Mouse (Mus musculus): ENCODE data around the gene Dvl1.

The Dvl1 gene

DNA sequence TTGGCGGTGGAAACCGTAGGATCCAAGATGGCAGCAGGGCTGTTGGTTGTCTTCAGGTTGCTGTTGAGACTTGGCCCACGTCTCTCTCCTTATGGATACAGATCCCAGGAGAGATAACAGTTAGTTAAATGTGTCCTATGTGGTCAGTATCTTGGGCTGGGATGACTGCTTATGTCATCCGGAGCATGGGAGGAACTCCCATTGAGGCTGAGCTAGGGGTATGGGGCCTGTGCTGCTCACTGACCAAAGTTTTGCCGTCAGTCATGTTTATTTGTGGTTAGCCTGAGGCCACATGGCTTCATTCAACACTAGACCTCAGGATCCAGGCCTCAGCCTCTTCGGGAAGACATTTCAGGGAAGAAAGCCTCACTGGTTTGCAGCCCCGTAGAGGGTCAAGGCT, 24.2 kb downstream of the Dvl1 start:
- DNase-seq (ENCODE audit: low spot score in 2 of 2) = no peak

DNA sequence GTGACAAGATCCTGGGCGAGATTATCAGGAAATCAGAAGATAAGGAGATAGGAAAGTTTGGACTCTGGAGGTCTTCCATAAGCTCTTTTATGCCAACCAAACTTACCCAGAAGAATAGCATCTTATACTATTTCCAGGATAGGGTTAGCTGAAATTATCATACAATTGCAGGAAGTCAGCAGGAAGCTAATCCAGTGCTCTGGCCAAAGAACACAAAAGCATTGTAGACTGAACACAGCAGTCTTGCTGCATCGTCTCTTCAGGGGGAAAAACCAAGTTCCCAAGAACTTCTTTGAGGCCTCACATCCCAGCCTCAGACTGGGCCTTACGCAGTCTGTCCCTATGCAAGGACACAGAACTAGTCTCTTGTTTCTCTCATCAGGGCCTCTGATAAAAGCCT, 36.4 kb downstream of the Dvl1 start:
- no peak for DNase-seq (ENCODE audit: low spot score in 2 of 2)

DNA sequence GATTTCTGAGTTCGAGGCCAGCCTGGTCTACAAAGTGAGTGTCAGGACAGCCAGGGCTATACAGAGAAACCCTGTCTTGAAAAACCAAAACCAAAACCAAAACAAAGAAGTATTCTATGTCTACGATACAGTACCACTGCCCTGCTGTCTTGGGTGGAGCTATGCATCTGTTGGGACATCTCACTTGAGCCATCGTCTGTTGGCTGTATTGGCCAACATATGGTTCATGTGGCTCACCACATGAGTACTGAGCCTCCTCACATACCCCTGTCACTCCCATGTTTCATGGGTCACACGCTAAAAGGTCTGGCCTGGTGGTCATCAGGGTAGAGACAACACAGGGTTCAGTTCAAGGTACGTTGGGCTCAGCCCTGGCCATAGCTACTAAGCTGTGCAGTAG, 39.1 kb downstream of the Dvl1 start:
- no peak for DNase-seq (ENCODE audit: low spot score in 2 of 2)

DNA sequence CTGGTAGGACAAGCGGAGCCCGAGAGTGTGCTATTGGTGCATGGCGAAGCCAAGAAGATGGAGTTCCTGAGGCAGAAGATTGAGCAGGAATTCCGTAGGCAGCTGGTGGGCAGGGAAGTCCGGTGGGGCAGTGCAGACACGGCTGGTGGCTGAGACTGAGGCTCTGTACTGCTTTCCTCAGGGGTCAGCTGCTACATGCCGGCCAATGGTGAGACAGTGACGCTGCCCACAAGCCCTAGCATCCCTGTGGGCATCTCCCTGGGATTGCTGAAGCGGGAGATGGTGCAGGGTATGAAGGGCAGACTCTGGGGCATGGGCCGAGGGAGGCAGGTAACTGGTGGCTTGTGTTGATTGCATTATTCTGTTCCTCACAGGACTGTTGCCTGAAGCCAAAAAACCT, 40.5 kb downstream of the Dvl1 start:
- peak in 1 of 2 experiments; percentile 2 for DNase-seq (ENCODE audit: low spot score in 2 of 2)

DNA sequence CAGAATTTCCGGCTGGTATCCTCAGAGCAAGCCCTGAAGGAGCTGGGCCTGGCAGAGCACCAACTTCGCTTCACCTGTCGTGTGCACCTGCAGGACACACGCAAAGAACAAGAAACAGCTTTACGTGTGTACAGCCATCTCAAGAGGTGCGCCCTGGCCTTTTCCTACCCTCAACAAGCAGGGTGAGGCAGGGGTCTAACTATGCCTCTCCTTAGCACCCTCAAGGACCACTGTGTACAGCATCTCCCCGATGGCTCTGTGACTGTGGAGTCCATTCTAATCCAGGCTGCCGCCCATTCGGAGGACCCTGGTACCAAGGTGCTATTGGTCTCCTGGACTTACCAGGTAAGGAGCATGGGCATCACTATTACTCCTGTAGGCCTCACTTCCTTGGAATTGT, 41.0 kb downstream of the Dvl1 start:
- DNase-seq (ENCODE audit: low spot score in 2 of 2) = peak in 1 of 2 experiments; percentile 3

DNA sequence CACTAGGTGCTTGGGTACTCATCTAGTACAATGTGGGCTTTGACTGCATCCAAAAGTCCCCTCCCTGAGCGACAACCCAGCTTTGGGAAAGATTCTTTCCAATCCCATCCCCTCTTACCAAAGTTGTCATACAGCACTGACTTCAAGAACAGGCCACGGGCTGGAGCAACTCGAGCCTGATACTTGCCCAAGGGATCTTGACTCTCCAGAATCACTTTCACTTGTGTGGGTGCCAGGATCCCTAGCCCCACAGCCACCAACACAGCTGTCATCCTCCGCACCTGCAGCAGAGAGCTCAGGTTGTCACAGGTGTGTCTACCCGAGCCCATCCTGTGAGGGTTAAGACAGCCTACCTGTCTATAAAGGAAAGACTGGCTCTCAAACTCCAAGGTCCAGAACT, 42.1 kb downstream of the Dvl1 start:
- DNase-seq (ENCODE audit: low spot score in 2 of 2) = peak; percentile 1 to 2

DNA sequence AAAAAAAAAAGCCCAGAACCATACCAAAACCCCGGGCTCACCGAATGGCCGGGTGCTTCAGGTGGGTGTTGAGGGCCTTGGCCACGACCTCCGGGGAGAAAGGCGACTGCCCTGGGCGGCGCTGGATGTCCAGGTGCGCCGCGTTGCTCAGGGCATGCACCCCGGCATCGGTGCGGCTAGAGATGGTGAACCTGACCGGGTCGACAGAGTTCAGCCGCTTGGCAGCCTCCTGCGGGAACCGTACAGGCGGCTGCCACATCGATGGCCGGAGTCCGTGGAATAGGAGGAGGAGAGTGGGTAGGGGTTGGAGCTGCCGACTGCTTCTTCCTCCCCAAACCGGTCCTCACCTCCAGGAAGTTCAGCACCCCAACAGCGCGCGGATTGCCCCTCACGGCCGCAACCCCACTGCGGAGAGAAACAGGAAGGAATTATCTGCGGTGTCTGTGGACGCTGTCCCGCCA, 43.8 kb downstream of the Dvl1 start:
- DNase-seq (ENCODE audit: low spot score in 2 of 2) = peak in 1 of 2 experiments; percentile 10

DNA sequence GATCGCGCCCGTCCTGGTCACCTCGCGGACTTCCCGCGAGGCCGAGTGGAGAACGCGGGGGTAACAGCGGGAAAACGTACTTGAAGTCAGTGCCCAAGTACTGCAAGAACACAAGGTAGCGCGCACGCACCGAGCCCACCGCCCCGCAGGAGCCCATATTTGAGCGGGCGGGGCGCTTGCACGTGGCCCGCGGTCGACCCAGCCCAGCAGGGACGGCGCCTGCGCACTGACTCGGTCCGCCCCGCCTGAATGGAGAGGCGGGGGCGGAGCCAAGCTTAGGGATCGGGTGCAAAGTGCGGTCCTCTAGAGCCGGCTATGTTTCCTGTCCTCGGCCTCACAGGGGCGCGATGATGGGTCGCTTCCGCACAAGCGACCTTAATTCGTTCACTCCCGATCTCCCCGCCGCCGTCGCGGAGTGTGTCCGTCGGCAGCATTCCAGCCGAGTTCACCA, 44.4 kb downstream of the Dvl1 start, which contains the start of the genes Pusl1 and Acap3:
Pusl1 (minus strand) TSS at position 231 of the 451 bp plus-strand sequence.
Acap3 (plus strand) TSS at position 272 of the 451 bp plus-strand sequence.
- DNase-seq (ENCODE audit: low spot score in 2 of 2) = peak; percentile 89 to 94

DNA sequence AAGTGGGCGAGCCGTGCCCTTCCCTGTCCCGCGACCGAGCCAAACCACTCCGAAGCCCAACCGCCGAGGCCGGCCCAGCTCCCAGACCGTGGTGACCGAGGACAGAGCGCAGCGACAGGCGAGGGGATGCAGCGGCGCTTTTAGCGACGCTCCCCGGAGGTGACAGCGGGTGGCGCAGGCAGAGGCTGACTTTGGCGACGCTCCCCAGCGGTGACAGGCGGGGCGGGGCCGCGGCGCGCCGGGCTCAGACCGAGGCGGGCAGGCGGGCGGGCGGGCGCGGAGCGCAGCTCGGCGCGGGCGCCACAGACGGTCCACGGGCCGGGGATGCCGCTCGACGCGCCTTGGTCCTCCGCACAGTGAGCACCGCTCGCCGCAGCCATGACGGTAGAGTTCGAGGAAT, 44.8 kb downstream of the Dvl1 start:
- DNase-seq (ENCODE audit: low spot score in 2 of 2) = peak in 1 of 2 experiments; percentile 69

DNA sequence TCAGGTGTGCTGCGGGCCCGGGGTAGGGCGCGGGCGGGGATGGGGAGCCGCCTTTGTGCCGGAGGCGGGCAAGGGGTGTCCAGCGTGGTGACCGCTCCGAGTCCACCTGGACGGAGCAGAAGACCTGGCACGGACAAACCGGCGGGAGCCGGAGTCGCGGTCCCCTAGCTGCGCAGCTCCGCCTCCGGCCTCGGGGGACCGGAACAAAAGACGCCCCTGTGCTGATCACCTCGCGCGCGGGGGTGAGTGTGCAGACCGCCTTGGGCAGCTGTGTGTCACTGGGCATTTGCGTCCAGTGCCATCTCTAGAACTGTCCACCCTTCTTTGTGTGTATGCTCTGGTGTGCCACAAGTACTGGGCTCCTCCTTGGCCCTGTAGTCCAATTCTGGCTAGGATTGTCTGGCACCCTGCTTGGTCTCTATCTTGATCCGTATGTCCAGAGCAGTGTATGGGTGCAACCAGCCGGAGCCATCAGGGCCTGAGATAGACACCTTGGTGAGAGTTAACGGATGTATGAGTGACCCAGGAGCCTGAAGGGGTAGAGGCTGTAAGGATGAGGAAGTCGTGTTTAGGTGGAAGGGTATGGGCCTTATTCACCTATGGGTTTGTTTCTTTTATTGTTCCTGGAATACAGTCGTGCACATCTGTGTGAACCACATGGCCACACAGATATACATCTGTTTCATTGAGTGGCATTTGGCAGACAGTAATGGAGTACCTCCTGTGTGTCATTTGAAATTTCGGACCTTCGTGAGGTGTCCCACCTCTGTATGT, 45.4 kb downstream of the Dvl1 start:
- peak in 1 of 2 experiments; percentile 28 for DNase-seq (ENCODE audit: low spot score in 2 of 2)

DNA sequence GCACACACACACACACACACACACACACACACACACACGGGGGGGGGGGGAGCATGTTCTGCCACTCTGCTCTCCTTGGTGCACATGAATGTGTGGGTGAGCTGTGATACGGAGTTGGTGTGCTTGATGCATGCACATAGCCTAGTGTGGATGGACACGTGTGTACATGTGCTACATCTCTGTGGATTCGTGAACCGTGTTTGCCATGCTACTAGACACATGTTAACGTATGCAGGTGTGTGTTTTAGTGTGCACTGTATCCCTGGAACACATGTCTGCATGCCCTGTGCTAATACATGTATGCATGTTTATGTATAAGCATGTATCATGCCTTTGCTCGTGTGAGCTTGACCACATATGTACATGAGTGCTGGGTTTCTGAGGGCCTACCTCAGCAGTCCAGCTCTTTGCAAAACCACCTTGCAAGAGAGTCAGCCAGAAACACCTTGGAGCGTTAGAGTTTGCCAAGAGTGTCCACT, 46.0 kb downstream of the Dvl1 start:
- DNase-seq (ENCODE audit: low spot score in 2 of 2) = no peak

DNA sequence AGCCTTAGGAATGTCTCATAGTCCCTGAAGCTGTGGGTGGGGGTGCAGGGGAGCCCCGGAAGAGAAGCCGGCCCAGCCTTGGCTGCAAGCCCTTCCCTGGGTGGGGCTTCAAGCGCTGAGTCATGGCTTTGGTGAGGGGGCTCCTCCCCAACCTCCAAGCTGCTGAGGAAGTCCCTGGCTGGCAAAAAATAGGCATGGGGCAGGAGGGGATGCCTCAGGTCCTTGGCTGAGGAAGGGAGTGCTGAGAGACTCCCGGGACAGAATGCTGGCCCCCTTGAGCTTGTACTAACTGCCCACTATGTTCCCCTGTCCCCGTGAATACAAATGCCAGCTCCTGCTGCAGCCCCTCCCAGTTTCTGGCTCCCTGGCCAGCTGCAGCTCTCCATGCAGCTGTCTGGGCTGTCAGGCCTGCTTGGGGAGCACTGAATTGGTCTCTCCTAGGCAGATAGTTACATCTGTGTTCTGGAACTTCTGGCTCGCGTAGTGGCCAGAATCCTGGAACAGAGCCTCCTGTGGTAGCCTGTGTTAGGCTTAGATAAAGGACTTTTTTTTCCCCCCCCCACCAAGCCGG, 47.2 kb downstream of the Dvl1 start:
- peak; percentile 49 to 62 for DNase-seq (ENCODE audit: low spot score in 2 of 2)

DNA sequence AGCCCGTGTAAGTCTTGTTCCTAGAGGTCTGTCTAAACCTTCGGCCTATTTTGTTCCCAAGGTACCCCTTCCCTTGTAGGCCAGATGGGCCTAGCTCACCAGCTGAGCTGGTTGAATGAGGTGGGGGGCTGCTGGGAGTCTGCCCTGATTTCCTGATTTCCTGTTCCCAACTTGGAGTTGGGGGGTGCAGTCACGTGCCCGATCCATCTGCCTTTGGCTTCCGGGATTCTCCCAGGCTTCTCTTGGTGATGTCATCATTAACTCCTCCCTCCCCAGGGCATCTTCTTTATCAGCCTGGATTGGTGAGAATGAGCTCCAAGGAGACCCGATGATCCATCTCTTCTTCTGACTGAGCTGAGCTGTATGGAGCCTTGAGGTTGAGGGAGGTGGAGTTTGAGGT, 48.0 kb downstream of the Dvl1 start:
- peak; percentile 49 to 69 for DNase-seq (ENCODE audit: low spot score in 2 of 2)

DNA sequence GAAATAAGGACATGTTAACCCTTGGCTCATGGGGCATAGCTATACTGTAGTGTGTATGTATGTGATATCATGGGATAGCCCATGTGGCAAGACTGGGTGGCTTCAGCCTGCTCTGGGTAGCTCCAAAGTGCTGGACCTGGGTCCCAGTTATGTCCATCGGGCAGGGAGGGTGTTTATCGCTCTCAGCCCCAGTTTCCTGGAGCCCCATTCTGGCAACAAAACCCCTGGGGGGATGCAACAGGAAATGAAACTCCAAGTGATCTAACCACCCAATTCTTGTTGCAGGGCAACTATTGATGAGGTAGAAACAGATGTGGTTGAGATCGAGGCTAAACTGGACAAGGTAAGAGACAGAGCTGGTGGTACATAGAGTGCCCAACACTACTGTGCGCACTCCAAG, 48.6 kb downstream of the Dvl1 start:
- no peak for DNase-seq (ENCODE audit: low spot score in 2 of 2)

DNA sequence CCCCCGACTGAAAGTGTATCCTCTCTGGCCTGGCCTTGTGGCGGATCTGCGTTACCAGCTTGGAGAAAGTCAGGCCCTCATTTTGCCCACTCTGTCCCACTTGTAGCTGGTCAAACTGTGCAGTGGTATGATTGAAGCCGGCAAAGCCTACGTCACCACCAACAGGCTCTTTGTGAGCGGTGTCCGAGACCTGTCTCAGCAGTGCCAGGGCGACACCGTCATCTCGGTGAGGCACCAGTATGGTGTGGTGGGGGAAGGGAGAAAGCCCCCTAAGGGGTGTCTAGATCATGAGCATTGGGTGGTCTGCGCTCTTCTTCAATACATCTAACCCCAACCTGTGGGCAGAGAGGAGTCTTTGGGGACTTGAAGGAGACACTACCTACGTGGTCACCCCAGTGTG, 49.3 kb downstream of the Dvl1 start:
- DNase-seq (ENCODE audit: low spot score in 2 of 2) = no peak

DNA sequence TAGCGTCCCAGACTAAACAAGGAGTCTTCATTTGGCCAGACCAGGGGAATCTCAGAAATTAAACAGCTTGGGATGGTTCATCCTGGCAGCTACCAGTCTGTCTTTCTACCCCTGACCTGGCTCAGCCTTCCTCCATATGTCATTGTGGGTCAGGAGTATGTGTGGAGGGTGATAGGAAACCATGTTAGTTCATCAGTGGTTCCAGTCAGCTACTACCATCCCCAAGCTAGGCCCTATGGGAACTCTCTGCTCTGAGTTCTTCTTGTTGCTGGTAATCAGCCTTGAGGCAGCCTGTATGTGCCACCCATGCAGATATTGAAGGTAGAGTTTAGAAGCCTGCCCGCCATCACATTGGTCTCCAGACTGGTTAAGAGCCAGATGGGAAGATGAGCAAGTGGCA, 51.1 kb downstream of the Dvl1 start:
- DNase-seq (ENCODE audit: low spot score in 2 of 2) = no peak

DNA sequence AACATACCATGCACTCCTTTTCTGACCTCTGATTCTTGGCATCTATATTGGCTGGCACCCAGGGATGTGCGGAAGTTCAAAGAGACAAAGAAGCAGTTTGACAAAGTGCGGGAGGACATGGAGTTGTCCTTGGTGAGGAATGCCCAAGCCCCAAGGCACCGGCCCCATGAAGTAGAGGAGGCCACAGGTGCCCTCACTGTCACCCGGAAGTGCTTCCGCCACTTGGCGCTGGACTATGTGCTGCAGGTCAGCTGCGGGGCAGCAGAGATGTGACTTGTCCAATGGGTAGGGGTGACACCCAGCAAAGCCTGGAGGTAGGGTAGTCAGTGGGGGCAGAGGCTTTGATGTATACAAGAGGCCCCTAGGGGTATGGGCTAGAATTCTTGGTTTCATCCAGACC, 52.2 kb downstream of the Dvl1 start:
- no peak for DNase-seq (ENCODE audit: low spot score in 2 of 2)

DNA sequence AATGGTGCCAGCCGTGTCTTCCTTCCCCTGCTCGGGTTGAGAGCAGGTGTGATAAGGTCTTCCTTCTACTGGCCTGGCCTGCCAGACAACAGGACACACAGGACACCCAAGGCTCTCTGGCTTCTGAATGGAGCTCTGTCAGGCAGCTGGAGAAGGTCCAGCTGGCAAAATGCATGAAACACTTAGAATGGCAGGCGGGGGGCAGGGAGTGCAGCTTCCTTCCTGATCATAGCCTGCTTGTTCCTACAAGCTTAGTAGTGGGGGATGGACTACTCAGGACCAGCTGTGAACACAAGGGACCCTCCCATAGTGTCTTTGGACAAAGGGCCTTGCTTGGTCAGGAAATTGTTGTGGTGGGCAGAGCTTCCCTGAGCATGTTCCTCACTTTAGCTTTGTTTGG, 54.0 kb downstream of the Dvl1 start:
- peak; percentile 5 to 7 for DNase-seq (ENCODE audit: low spot score in 2 of 2)

DNA sequence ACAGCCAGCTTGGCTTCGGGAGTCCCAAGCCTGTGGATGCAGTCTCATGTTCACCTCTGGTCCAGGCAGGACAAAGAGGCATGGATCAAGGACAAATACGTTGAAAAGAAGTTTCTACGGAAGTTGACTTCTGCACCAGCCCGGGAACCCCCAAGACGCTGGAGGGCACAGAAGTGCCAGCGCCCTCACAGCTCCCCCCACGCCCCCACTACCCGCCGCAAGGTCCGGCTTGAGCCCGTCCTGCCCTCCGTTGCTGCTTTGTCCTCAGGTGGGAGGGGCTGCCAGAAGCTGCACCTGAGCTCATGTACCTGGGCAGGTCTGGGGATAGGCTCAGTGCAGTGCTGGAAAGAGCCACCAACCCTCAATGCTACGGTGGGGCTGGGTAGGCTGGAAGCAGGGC, 56.0 kb downstream of the Dvl1 start:
- no peak for DNase-seq (ENCODE audit: low spot score in 2 of 2)

DNA sequence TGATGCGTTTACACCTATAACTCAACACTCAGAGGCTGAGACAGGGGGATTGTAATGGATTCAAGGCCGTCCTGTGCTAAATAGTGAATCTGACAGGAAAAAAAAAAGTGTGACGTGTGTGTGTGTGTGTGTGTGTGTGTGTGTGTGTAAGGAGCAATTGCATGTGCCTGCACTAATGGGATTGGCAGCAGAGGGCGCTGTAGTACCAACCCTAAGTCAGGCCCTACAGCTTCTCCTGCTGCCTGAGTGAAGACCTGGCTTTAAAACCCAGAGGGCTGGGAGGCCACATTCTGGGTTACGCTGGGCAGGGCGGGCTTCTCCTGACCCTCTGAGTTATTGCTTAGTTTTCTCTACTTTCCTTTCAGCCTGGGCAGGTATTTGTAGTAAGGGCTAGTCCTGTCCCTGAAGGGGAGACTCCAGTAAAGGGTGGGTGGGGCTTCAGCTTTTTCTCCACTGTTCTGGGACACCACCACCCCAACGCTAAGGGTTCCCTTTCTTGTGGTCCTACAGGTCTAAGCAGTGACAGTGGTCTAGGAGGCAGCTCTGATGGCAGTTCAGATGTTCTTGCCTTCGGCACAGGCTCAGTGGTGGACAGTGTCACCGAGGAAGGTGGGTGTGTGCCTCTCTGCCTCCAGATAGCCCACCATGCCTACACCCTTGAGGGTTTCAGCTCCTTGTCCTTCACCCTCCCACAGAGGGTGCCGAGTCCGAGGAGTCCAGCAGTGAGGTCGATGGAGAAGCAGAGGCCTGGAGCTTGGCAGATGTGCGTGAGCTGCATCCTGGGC, 57.3 kb downstream of the Dvl1 start:
- DNase-seq (ENCODE audit: low spot score in 2 of 2) = peak; percentile 3 to 9

DNA sequence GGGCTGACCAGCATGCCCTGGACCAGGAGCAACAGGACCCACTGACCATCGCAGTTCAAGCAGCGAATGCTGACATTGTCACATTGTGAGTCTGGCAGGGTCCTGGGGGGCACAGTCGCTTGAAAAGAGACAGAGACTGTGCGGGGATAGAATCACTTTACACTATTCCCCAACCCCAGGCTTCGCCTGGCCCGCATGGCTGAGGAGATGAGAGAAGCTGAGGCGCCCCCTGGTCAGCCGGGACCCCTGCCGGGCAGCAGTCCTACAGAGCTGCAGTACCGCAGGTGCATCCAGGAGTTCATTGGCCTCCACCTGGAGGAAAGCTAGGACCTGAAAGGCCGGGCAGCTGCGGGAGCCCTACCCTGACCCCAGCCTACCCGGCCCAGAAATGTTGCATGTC, 58.4 kb downstream of the Dvl1 start:
- DNase-seq (ENCODE audit: low spot score in 2 of 2) = no peak

DNA sequence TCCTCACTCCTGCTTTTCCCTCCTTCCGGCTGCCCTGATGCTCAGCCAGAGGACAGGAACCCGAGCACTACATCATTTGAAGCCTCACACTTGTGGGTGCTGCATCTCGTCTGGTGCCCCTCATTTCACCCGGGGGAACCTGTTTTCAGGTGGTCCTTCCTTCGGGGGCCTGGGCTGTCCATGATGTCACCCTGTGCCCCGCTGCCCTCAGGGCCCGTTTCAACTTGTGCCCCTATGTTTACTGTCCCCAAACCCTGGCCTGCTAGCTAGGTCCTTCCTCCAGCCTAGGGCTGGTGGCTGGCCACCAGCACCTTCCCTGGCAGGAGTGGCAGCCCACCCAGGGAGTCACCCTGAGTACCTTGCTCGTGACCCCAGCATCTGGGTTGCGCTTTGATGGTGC, 58.9 kb downstream of the Dvl1 start:
- DNase-seq (ENCODE audit: low spot score in 2 of 2) = peak in 1 of 2 experiments; percentile 2
